ENCODE assay signal across 13 mouse cellular contexts in genomic region chr17:29494732-29495076, GRCm38 (mm10). TPM values are rescaled to one million over a fixed set of nuclear protein-coding genes. Genes with fewer than 3 reads are reported as not detected.
DNase-seq lines count a peak whose midpoint lies in the region; ATAC-seq and TF ChIP-seq lines count a peak whose summit lies in the region.
"Had no signal": no experiment of that assay in that cellular context is flagged by ENCODE, and none has a peak within 500 bp of the region (broad histone marks: within the 10 kb centered on the region; RNA-seq: fewer than 3 reads in every experiment).

No protein-coding gene starts in this region.

- no peak for TF ChIP-seq CTCF in E14TG2a.4 (conservative IDR thresholded peaks at IDR 0.05; ENCODE audit: low read length)

- H3K9me3 ChIP-seq in forebrain, embryonic 10.5 days: no peaks in the 10 kb centered on the region
- H3K9me3 ChIP-seq in forebrain, embryonic 12.5 days: no peaks in the 10 kb centered on the region
- no peaks in the 10 kb centered on the region for H3K9me3 ChIP-seq in E14TG2a.4 (ENCODE audit: low read length)
- no peaks in the 10 kb centered on the region for H3K9me3 ChIP-seq in embryonic facial prominence, embryonic 13.5 days

- H3K4me3 ChIP-seq in forebrain, embryonic 10.5 days: peak overlapping the region; percentile 11; the same call in 1 of the 2 replicates
- H3K4me3 ChIP-seq in forebrain, embryonic 12.5 days (replicated peaks): no peak overlapping the region
- peak overlapping the region; percentile 96 for H3K4me3 ChIP-seq in E14TG2a.4 (replicated peaks; ENCODE audit: low read length)
- no peak overlapping the region for H3K4me3 ChIP-seq in embryonic facial prominence, embryonic 13.5 days

- H3K4me1 ChIP-seq in forebrain, embryonic 10.5 days: peaks cover 46% of the 10 kb centered on the region
- H3K4me1 ChIP-seq in forebrain, embryonic 12.5 days: peaks cover 26% of the 10 kb centered on the region
- H3K4me1 ChIP-seq in E14TG2a.4 (replicated peaks; ENCODE audit: low read depth, low read length): peaks cover 51% of the 10 kb centered on the region
- peaks cover 23% of the 10 kb centered on the region for H3K4me1 ChIP-seq in embryonic facial prominence, embryonic 13.5 days

- H3K4me2 ChIP-seq in forebrain, embryonic 12.5 days: no peak overlapping the region
- no peak overlapping the region; the same call in 1 of the 2 replicates for H3K4me2 ChIP-seq in embryonic facial prominence, embryonic 13.5 days

- peaks cover 32% of the 10 kb centered on the region for H3K36me3 ChIP-seq in forebrain, embryonic 10.5 days (replicated peaks)
- peaks cover 17% of the 10 kb centered on the region for H3K36me3 ChIP-seq in forebrain, embryonic 12.5 days (replicated peaks)
- H3K36me3 ChIP-seq in E14TG2a.4 (ENCODE audit: insufficient read depth, low read length): peaks cover 55% of the 10 kb centered on the region
- peaks cover 14% of the 10 kb centered on the region for H3K36me3 ChIP-seq in embryonic facial prominence, embryonic 13.5 days

- WGBS in forebrain, embryonic 10.5 days: 60% methylated on average over 7 of the region's 8 CpGs
- 59% methylated on average over 7 of the region's 8 CpGs for WGBS in forebrain, embryonic 12.5 days
- 55% methylated on average over 7 of the region's 8 CpGs for WGBS in embryonic facial prominence, embryonic 13.5 days

- H3K27me3 ChIP-seq in forebrain, embryonic 10.5 days (ENCODE audit: poor library complexity, severe bottlenecking): no peaks in the 10 kb centered on the region
- H3K27me3 ChIP-seq in forebrain, embryonic 12.5 days: peaks cover 3% of the 10 kb centered on the region; the same call in 1 of the 2 replicates
- H3K27me3 ChIP-seq in E14TG2a.4 (ENCODE audit: insufficient read depth, low read length): no peaks in the 10 kb centered on the region
- H3K27me3 ChIP-seq in embryonic facial prominence, embryonic 13.5 days: no peaks in the 10 kb centered on the region

- no peak overlapping the region for H3K9ac ChIP-seq in forebrain, embryonic 12.5 days
- 0 out of 2 replicates have a peak overlapping the region, but pooled peaks have one; percentile 21 for H3K9ac ChIP-seq in embryonic facial prominence, embryonic 13.5 days

- no peak for DNase-seq in forebrain, embryonic 10.5 days (ENCODE audit: extremely low spot score, low spot score)
- DNase-seq in kidney, postnatal 10 days: peak; percentile 23
- no peak for DNase-seq in kidney, adult 18-20 months
- no peak for DNase-seq in right cerebral cortex, postnatal 25 days
- DNase-seq in frontal cortex, postnatal 14 days (ENCODE audit: low spot score in 2 of 2): no peak
- DNase-seq: cerebellum, adult 2 months; gastrocnemius, postnatal 36 days; kidney, adult 11 months; retina, postnatal 1 day had no signal

- 0 out of 2 replicates have a peak overlapping the region, but pooled peaks have one; percentile 41 for H3K27ac ChIP-seq in forebrain, embryonic 10.5 days
- no peak overlapping the region for H3K27ac ChIP-seq in forebrain, embryonic 12.5 days
- no peak overlapping the region for H3K27ac ChIP-seq in embryonic facial prominence, embryonic 13.5 days

- no peak for ATAC-seq in forebrain, embryonic 12.5 days (ENCODE audit: low FRiP score)
- no peak for ATAC-seq in embryonic facial prominence, embryonic 13.5 days (ENCODE audit: insufficient number of reproducible peaks, insufficient read depth, low FRiP score, low TSS enrichment, low read depth)

RNA-seq across cellular contexts. Expression of gene Pim1, which starts 4.2 kb away (rescaled TPM):
- polyA plus RNA-seq in forebrain, embryonic 10.5 days (2016; fragmentation: Nextera tagmentation; extraction: Ambion mirVana): 32.2 and 33.1 TPM in 2 replicates
- polyA plus RNA-seq in forebrain, embryonic 12.5 days (2016; fragmentation: Nextera tagmentation; extraction: Ambion mirVana): 18.9 and 22.6 TPM in 2 replicates
- polyA plus RNA-seq in embryonic facial prominence, embryonic 13.5 days (2015; fragmentation: Nextera tagmentation; extraction: Ambion mirVana): 16.1 and 17.4 TPM in 2 replicates

RNA-seq across cellular contexts. Expression of gene Gm17657, which starts 54.7 kb away (rescaled TPM):
- polyA plus RNA-seq in forebrain, embryonic 10.5 days (2016; fragmentation: Nextera tagmentation; extraction: Ambion mirVana): not detected in 2 replicates
- not detected in 2 replicates for polyA plus RNA-seq in forebrain, embryonic 12.5 days (2016; fragmentation: Nextera tagmentation; extraction: Ambion mirVana)
- not detected in 2 replicates for polyA plus RNA-seq in embryonic facial prominence, embryonic 13.5 days (2015; fragmentation: Nextera tagmentation; extraction: Ambion mirVana)
- polyA plus RNA-seq: cerebellum, adult 2 months; lung, embryonic 16.5 days had no signal

RNA-seq across cellular contexts. Expression of gene Tbc1d22b, which starts 54.9 kb away (rescaled TPM):
- 18.3 and 19.3 TPM in 2 replicates for polyA plus RNA-seq in forebrain, embryonic 10.5 days (2016; fragmentation: Nextera tagmentation; extraction: Ambion mirVana)
- 24.3 and 27.0 TPM in 2 replicates for polyA plus RNA-seq in forebrain, embryonic 12.5 days (2016; fragmentation: Nextera tagmentation; extraction: Ambion mirVana)
- polyA plus RNA-seq in embryonic facial prominence, embryonic 13.5 days (2015; fragmentation: Nextera tagmentation; extraction: Ambion mirVana): 14.8 and 16.4 TPM in 2 replicates

RNA-seq across cellular contexts. Expression of gene Tmem217, which starts 57.5 kb away (rescaled TPM):
- polyA plus RNA-seq in forebrain, embryonic 10.5 days (2016; fragmentation: Nextera tagmentation; extraction: Ambion mirVana): 1.0 and 1.2 TPM in 2 replicates
- polyA plus RNA-seq in forebrain, embryonic 12.5 days (2016; fragmentation: Nextera tagmentation; extraction: Ambion mirVana): 1.2 and 1.5 TPM in 2 replicates
- 1.8 and 2.3 TPM in 2 replicates for polyA plus RNA-seq in embryonic facial prominence, embryonic 13.5 days (2015; fragmentation: Nextera tagmentation; extraction: Ambion mirVana)

Comparison
In these comparisons a context has a peak if more than half of its experiments do, and no peak if none do; other contexts are left out.
1. H3K4me3 ChIP-seq: peak in forebrain, embryonic 10.5 days (single experiment) and E14TG2a.4 (single experiment); none in forebrain, embryonic 12.5 days (single experiment) and embryonic facial prominence, embryonic 13.5 days (single experiment).